Mouse (Mus musculus) yolk sac, embryonic 10.5 days (tissue): ENCODE results near the gene Cox6b1.

ENCODE experiments used
- DNase-seq: peaks from one replicate; pipeline ENCODE4 v3.0.0-alpha.2; 2017; ENCODE audit warnings: low spot score

The Cox6b1 gene

DNA sequence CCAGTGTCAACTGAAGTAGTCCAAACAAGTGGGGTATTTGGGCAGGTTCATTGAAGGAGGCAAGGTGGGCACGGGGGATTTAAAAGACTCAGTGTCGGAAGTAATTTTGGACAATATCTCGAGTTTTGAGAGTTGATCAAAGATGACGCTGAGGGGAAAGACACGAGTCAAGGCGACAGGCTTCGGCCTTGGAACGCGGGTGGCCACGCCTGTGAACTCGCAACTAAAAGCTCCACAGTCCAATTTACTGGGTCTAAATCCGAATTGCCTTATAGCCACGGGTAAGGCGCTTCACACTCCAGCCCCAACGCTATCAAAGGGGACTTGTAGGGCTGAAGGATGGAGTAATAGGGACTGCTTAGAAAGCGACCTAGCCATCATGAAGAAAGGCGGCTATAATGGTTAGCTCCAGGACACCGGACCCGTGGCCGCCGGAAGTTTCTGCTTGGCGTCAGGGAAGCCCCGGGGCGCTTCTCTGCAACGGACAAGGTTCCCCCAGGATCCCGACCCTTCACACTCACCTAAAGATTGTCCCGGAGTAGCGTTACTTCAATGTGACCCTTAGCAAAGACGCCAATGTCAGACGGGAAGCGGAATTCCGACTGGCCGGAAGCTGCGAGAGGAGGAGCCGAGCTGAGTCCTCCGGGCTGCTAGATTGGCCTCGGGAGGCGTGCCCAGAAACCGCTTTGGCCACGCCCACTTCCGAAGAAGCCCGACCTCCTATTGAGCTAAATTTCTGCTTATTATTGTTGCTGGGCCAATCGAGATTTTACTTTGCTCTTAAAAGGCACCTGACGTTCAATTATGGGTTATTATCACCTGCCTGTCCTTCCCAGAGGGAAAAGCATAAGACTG is at the start of gene Cox6b1:
TSS of gene Cox6b1 (minus strand) at position 622 of the 855 bp plus-strand sequence.
- peak; percentile 92 for DNase-seq

DNA sequence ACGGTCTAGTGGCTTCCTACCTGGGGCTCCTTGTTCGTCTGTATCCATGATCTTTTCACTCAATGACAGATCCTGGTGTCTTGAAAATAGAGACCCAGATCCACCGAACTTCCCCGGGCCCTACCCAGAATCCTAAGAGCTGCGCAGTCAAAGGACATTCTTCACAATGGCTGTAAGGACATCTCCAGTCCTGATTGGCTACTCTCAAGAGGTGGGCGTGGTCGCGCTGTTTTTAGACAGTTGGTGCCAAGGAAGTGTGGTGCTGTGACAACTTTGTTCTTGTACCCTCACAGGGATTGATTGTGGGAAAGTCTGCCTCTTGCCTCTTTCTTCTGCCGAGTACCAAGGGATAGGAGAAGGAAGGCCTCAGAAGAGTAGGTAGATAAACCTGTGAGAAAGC is 45.5 kb upstream of the Cox6b1 start, which contains the start of gene Pmis2:
TSS of gene Pmis2 (minus strand) at position 126 of the 400 bp plus-strand sequence.
- DNase-seq = no peak

DNA sequence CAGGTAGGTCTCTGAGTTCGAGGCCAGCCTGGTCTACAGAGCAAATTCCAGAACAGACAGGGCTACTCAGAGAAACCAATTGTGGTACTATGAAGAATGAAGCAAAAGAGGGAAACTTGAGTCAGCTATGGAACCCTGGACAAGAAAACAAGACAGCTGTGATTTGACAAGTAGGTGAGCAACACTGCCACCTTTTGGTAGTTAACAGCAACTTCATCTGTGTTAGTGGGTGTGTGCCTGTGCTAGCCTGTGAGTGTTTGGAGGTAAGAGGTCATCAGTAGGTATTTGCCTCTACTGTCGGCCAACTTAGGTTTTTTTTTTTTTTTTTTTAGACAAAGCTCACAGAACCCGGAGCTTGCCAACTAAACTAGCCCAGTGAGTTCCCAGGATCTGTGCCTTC is 43.3 kb upstream of the Cox6b1 start:
- no peak for DNase-seq

DNA sequence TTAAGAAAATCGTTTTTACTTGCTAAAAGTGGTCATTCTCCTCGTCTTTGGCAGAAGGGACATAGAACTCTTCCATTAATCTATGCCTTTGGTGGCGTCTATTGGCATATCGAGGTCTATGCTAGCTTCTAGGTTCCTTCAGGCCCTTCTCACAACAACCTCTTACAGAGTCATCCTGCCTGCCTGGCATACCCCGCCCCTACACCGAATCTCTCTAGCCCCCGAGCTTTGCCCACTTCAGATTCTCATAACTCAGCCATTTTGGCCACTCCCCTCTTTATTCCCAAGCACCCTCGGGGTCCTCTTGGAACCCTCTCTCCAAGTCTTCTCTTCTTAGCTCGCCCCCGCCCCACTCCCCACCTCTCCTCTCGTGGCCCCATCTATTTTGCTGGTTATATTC is 39.4 kb upstream of the Cox6b1 start:
- DNase-seq = no peak

DNA sequence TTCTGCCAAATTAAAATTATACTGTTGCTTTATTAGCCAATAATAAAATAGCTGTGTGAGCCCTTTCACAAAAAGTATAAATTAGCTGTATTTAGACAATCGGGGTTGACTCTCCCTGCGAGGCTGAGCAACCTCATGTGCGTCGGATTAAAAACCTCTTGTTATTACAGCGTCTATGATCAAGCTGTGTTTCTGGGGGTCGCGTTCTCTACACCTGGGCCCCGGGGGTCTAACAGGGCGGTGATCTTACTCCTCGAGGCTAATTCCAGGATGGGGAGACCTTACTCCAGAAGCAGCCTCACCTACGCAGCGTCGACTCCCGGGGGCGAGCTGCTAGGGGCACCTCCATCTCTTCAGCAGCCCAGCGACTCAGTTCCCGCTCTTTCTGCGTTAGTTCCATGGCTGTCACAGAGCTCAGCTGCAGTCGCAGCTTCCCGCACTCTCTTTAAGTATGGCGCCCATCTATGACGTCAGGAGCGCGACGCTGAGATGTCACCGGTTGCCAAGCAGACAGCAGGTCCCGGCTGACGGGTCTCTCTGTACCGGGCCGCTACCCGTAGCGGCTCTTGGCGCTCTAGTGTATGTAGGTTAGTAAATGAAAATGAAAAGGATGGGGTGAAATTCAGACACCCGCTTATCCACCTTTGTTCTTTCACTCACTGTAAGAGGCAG is 38.7 kb upstream of the Cox6b1 start, which contains the start of gene Haus5:
TSS of gene Haus5 (minus strand) at position 466 of the 672 bp plus-strand sequence.
- DNase-seq = peak; percentile 87

DNA sequence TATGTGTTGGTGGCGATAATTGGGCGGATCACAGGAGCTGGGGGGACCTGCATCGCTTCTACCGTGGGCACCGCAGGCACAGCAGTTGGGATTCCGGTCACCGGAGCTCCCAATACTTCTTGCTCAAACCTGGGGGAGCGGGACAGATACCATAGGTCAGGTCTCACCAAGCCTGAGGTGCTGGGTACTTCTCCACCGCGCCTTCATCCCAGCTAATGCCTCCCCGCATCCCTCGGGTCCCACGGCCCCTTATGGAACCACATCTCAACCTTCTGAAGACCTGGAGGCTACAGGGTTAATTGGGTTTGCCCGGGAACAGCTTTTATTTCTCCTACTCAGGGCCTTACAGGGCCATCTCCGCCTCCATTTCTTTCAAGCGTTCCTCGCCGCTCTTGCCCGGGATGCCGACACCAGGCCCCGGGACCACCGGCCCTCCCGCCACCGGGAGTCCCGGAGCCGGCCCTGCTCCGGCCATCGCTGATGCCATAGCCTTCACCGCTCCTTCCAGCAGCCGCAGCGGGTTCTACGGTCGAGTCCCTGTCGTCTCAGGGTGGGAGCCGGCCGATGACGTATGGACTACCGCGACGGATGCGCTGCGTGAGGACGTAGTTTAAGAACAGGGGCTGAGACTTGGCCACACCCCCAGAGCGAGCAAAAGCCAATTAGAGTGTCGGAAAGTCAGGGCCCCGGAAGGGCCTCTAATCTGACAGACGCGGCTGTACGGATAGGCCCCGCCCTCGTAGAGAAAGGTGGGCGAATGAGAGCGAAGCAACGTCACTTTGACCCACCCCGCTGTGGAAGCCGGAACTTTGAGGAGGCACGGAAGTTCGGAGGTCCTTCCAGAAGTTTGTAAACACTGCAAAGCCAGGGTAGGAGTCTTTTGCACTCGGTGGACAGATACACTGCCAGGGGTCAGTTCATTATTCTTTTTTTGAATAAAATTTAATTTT is 23.9 kb upstream of the Cox6b1 start, which contains the start of gene Rbm42:
TSS of gene Rbm42 (minus strand) at position 727 of the 950 bp plus-strand sequence.
- DNase-seq = peak; percentile 98

DNA sequence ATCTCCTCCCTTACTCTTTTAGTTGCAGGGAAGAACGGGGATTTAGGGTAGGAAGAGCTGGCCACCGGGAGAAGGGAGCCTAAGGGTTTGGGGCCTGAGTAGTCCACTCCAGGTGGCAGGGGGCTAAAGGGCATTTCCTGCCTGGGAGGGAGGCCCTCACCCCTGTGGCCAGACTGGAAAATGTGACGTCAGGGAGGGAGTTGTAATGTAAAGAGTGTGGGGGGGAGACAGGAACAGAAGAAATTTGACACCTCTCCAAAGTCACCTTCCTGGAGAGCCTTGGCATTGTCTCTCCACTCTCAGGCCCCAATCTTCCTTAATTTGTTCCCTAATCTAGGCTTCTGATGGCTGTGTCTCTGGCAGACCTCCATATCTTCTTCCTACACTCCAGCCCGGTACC is 13.1 kb upstream of the Cox6b1 start:
- no peak for DNase-seq

DNA sequence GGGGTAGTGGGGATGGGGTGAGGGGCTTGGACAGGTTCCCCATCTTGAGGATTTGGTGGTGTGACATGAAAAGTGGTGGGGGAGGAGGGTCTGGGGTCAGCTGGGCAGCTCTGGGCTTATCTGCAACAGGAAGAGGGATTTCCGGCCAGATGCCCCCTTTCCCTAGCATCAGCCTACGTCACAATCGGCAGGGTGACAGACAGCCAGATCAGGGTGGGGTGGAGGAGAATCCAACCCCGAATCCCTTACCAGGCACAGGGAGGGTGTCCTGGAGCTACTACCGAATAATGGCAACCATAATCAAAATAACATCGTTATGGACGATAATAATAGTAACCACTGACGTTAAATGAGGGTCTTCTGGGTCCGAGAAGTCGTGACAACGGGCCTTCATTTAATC is 10.4 kb upstream of the Cox6b1 start:
- DNase-seq = no peak

DNA sequence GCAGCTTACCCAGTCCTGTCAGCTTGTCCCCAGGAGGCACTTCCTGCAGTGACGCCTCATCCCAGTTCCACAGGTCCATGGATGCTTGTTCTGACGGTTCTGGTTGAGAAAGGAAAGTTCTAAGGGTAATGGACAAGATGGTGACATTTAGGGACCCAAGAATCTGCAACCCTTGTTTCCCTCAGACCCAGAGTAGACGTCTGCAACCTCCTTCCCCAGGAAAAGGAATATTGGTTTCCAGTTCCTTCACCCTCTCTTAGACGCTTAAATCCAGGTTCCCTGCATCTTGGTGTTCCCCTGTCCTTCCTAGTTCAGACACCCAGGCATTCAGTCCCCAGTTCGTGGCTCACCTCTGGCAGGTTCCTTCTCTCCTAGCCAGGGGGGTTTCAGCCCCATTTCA is 9.8 kb upstream of the Cox6b1 start, which contains the start of gene Etv2:
TSS of gene Etv2 (minus strand) at position 101 of the 400 bp plus-strand sequence.
- no peak for DNase-seq

DNA sequence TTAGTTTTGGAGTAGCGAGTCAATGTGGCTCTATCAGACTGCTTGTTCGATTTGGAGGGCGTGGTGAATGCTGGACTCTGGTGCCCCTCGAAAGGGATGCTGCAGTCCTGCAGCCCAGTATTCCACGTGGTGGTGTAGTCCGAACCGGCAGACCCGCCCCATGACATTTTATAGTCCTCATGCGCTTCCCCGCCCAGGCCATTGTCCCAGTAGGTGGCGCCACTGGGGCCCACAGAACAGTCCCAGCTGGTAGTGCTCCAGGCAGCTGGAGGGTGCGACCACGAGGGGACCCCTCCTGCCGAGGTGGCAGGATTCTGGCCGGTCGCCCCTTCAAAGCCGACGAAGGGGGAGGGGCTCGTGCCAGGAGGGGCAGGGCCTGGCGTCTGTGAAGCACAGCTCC is 8.7 kb upstream of the Cox6b1 start:
- peak; percentile 46 for DNase-seq

DNA sequence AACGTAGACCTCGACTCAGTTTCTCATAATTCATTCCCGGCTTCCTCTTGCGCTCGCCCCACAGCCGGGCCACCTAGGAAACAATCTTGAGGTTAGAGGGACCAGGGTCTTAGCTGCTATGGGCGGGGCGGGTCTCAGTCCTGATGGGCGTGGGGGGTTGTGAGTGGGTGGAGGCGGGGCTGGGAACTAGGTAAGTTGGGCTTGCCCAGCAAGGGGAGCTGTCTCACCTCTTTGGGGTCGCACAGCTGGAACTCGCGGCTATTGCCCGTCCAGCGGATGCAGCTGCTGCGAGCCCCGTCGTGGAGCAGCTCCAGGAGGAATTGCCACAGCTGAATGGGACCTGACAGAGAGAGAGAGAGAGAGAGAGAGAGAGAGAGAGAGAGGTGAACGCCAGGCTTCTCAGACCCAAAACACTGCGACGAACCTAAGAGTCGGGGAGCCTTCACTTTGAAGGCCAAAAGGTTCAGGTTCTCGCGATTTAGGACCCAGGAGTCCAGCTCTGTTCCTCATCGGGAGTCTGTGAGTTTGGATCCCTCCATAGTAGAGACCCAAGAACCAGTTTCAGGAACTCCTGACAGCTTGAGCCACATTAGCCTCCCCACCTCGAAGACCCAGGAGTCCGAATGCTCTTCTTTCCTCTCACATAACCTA is 7.9 kb upstream of the Cox6b1 start:
- DNase-seq = no peak

DNA sequence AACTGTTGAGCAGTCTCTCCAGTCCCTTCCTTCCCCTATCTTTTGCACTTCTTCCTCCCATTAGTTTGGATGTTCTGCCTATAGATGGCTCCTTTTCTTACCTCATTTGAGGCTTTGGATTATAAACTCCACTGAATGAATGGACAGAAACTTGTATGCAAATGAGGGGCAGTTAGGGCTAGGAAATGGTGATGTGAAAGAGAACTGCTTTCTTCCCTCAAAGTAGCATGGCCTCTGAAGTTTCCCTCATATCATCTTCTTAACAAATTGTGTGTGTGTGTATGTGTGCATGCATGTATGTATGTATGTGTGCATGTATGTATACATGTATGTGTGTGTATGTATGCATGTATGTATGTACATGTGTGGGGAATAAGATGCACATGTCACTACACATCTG is 3.1 kb upstream of the Cox6b1 start:
- no peak for DNase-seq

DNA sequence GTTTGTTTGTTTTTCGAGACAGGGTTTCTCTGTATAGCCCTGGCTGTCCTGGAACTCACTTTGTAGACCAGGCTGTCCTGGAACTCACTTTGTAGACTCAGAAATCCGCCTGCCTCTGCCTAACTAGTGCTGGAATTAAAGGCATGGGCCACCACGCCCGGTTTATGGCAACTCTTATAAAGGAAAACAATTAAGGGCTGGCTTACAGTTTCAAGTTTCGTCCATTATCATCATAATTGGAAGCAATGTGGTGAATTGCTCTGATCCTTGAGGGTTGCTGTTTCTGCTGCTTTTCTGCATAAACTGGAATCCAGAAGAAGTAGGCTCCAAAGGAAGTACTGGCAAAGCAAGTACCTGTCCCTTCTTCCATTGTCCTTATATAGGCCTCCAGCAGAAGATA is 696 bp upstream of the Cox6b1 start:
- no peak for DNase-seq

DNA sequence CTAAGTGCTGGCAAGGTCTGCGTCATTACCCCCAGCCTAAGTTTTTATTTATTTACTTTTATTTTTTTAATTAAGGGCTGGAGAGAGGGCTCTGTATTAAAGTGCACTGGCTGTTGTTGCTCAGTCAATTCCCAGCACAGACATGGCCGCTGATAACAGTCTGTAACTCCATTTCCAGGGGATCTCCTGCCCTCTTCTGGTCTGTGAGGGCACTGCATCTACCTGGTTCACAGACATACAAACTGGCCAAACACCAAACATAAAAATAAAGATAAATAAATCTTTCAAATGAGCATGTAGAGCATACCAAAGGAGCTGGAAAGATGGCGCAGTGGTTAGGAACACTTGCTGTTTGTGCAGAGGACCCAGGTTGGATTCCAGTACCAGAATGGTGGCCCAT is 6.7 kb downstream of the Cox6b1 start:
- no peak for DNase-seq

DNA sequence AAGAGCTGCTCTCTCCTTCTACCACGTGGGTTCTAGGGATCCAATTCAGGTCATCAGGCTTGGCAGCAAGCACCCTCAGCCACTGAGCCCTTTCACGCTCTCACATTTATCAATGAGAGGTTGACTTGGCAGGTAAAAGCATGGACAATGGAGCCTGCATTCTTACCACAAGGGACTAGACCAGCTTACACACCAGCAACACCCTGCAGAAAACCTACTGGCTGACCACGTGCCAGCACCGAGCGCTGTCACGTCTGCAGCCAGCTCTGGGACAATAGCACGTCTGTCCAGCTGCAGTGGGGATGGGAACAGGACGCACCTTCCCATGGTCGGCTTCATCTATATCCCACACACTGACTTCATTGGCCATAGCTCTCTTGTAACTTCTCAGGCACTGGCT is 7.3 kb downstream of the Cox6b1 start:
- no peak for DNase-seq

DNA sequence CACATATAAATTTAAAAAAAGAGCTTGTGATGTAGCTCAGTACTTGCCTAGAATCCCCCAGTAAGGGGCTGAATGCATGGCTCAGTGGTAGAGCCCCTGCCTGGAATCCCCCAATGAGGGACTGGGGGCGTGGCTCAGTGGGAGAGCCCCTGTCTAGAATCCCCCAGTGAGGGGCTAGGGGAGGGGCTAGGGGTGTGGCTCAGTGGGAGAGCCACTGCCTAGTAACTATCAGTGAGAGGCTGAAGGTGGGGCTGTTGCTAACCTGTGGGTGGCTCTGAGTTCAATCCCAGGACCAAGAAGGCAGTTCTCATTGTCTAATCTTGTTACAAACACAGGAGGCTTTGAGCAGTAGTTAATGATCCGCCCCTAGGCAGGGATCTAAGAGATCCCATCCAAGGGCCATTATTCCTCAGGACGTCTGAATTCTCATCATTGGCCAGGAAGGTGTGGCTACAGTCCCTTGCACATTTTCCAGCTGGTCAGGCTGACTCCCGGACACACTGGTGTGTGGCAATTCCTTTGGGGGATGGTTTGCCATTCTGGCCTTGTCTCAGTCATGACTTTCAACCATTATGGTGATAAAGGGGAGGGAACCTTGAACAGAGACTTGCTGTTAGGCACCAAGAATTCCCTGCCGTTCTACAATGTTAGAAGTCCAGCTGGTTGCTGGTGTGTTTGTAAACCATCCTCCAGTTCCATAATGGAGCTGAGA is 10.7 kb downstream of the Cox6b1 start:
- peak; percentile 55 for DNase-seq

DNA sequence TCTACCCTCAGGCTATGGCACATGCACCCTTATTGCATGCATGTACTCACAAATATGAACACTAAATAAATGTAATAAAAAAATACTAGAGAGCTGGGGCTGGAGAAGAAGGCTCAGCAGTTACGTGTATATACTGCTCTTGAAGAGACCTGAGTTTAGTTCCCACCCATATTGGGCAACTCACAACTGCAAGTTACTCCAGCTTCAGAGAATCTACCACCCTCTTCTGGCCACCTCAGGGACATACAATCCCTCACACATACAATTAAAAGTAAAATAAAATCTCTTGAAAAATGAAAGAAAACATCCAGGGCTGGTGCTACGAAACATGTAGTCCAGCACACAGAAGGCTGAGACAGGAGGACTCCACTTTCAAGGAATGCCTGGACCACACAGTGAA is 11.5 kb downstream of the Cox6b1 start:
- no peak for DNase-seq

DNA sequence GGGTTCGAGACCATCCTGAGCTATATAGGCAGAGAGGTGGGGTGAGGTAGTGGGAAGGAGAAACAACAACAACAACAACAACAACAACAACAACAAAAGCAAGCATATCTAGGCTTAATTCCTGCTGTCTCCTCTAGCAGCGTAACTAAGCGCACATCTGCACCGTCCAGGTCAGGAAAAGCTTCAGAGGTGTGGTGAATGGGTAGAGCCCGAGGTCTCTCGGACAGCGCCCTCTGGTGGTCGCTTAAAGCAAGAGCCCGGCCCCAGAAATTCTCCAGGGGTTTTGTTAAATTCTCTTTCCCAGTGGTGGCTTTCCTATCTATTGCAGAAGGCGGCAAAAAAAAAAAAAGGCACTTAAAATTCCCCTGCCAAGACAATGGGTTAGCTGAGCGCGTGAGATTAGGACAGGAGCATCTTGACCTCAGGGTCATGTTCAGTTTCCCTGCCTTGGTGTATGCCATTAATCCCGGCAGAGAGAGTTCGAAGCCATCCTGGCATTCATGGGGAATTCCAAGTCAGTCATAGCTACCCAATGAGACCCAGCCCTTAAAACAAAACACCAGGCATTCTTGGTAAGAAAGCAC is 12.3 kb downstream of the Cox6b1 start:
- no peak for DNase-seq

DNA sequence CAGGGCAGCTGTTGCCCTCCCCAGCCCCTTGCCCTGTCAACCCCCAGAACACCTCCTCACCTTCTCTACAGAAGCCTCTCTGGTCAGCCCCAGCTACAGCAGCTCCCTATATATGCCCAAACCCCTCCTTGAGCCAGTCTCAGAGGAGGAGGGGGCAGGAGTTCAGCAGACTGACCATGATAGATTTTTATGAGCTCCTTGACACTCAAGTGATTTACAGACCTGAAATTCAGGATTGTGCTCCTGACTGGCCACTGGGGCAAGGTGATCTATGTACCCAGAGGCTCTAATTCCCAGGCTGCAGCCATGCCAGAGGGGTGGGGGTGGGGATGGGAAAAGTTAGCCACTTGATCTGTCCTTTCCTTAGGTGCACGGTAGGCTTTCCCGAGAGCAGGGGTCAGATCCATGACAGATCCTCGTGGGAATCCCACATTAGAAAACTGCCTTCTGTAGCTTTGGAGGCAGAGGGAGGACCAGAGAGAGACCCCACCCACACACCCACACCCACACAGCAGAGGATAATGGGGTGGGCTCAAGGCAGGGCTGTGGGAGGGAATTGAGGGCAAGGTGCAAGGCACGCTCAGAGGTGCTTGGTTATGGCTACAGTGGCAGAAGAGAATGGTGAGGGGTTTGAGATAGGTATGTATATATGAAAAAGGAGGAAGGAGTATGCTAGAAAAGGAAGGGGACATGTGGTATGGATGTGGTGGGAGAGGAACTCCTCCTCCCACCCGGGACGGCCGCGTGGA is 13.1 kb downstream of the Cox6b1 start, which contains the start of gene Upk1a:
TSS of gene Upk1a (minus strand) at position 194 of the 749 bp plus-strand sequence.
- DNase-seq = no peak

DNA sequence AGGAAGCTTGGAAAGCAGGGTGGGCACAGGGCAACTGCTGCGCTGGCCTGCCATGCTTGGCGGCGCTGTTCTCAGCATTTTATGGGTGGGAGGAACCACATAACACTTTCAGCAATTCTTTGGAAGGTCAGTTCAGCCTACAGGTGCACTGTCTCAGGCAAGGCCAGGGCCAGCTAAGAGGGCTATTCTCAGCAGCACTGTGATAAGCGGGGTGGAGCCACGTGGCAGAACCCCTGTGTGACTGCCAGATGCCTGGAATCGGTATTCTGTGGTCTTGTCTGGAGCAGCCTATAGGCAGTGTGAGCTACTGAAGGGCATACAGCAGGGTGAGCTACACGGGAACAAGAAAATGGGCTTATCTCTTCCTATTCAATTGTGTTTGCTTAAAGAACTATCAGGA is 15.9 kb downstream of the Cox6b1 start:
- DNase-seq = no peak
